ENCODE assay signal across 8 mouse cellular contexts in the genomic region with DNA sequence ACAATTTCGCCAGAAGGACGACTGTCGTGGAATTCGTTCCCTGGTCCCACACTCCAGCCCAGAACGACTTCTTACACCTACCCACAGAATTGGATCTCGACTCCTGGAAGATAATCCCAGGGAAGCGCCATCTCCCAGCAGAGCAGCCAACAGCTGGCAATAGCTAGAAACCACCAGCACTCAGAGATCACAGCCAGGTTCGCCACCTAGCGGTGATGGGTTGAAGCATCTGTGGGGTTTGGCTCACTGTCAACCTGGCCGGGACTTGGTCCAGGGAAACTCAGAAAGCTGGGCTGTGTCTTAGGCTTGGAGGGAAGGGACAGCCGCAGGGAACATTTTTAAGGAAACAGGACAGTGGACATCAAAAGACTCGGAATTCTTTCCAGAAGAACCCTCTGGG. TPM values are rescaled to one million over a fixed set of nuclear protein-coding genes. Genes with fewer than 3 reads are reported as not detected.
DNase-seq lines count a peak whose midpoint lies in the region; ATAC-seq lines count a peak whose summit lies in the region.

No protein-coding gene starts in this region.

- H3K36me3 ChIP-seq in hindbrain, embryonic 15.5 days, result no peaks in the 10 kb centered on the region

- peak overlapping the region; percentile 25; the same call in 1 of the 2 replicates for H3K9ac ChIP-seq in hindbrain, embryonic 15.5 days

- ATAC-seq in hindbrain, embryonic 15.5 days (ENCODE audit: low FRiP score, low read depth), result peak; percentile 90

- H3K4me2 ChIP-seq in hindbrain, embryonic 15.5 days, result peak overlapping the region; percentile 57

- peak; percentile 89 for DNase-seq in R1 (ENCODE audit: low read depth, low spot score)
- DNase-seq in cerebellum, postnatal 25 days, result peak; percentile 96 to 97
- peak; percentile 96 to 99 for DNase-seq in frontal cortex, postnatal 36 days (ENCODE audit: low spot score in 2 of 2)
- peak; percentile 91 for DNase-seq in left cerebral cortex, adult 11 months (ENCODE audit: low spot score)
- peak; percentile 95 for DNase-seq in lung, postnatal 36 days
- DNase-seq in retina, postnatal 1 day, result peak; percentile 89
- DNase-seq in thymus, postnatal 4 days, result peak; percentile 90

- H3K4me1 ChIP-seq in hindbrain, embryonic 15.5 days (replicated peaks), result peaks cover 18% of the 10 kb centered on the region

- WGBS in hindbrain, embryonic 15.5 days, result 3% methylated on average over 12 of the region's 12 CpGs

- no peaks in the 10 kb centered on the region for H3K27me3 ChIP-seq in hindbrain, embryonic 15.5 days

- H3K27ac ChIP-seq in hindbrain, embryonic 15.5 days (replicated peaks), result peak overlapping the region; percentile 57

- no peaks in the 10 kb centered on the region; the same call in 1 of the 2 replicates for H3K9me3 ChIP-seq in hindbrain, embryonic 15.5 days

- H3K4me3 ChIP-seq in hindbrain, embryonic 15.5 days, result peak overlapping the region; percentile 39

RNA-seq across cellular contexts. Expression of a gene that starts 19.3 kb away (rescaled TPM):
- 3.1 and 3.4 TPM in 2 replicates for polyA plus RNA-seq in hindbrain, embryonic 15.5 days (2015; fragmentation: Nextera tagmentation; extraction: Ambion mirVana)

RNA-seq across cellular contexts. Expression of a gene that starts 32.9 kb away (rescaled TPM):
- polyA plus RNA-seq in hindbrain, embryonic 15.5 days (2015; fragmentation: Nextera tagmentation; extraction: Ambion mirVana), result 490 and 510 TPM in 2 replicates

Comparison
In these comparisons a context has a peak if more than half of its experiments do, and no peak if none do; other contexts are left out.
1. Peak in every context shown above with its lines: DNase-seq, ATAC-seq, H3K4me3 ChIP-seq and H3K27ac ChIP-seq.